Mouse (Mus musculus) CH12.LX (cell line): ENCODE results near the gene Hist1h3f.

Experiments used
- CHD1 ChIP-seq: IDR thresholded peaks from 2 replicates; pipeline ENCODE4 v1.6.1; 2012; ENCODE audit warnings: low read depth, low read length, improper control_type of control experiment, inconsistent platforms
- CHD2 ChIP-seq: IDR thresholded peaks from 2 replicates; pipeline ENCODE4 v1.6.1; 2011; ENCODE audit warnings: low read length, improper control_type of control experiment
- CTCF ChIP-seq, 2 experiments: IDR thresholded peaks in 1 of 2; conservative IDR thresholded peaks in 1 of 2; 2 replicates each; pipeline ENCODE4 v1.5.1; 2011 to 2012; ENCODE audit warnings: low read depth in 2 of 2, low read length in 2 of 2, improper control_type of control experiment in 1 of 2, inconsistent platforms in 1 of 2, mild to moderate bottlenecking in 1 of 2, moderate library complexity in 1 of 2
- ELF1 ChIP-seq: IDR thresholded peaks from 2 replicates; pipeline ENCODE4 v1.6.1; 2014; ENCODE audit warnings: low read depth, mild to moderate bottlenecking, inconsistent platforms, low read length, improper control_type of control experiment
- EP300 ChIP-seq: IDR thresholded peaks from 2 replicates; pipeline ENCODE4 v1.6.1; 2011; ENCODE audit warnings: low read length, improper control_type of control experiment
- GABPA ChIP-seq: IDR thresholded peaks from 2 replicates; pipeline ENCODE4 v1.6.1; 2012; ENCODE audit warnings: low read depth, low read length, improper control_type of control experiment, inconsistent platforms; ENCODE audit not compliant: insufficient replicate concordance
- MXI1 ChIP-seq: IDR thresholded peaks from 2 replicates; pipeline ENCODE4 v1.6.1; 2011; ENCODE audit warnings: mild to moderate bottlenecking, low read depth, low read length, improper control_type of control experiment
- MYC ChIP-seq: IDR thresholded peaks from 2 replicates; pipeline ENCODE4 v1.6.1; 2011; ENCODE audit warnings: low read depth, mild to moderate bottlenecking, improper control_type of control experiment, low read length
- POLR2A ChIP-seq: IDR thresholded peaks from 2 replicates; pipeline ENCODE4 v1.6.1; 2011; ENCODE audit warnings: low read depth, mild to moderate bottlenecking, improper control_type of control experiment, low read length
- SIN3A ChIP-seq: IDR thresholded peaks from 2 replicates; pipeline ENCODE4 v1.6.1; 2012; ENCODE audit warnings: low read length, improper control_type of control experiment, inconsistent platforms
- USF1 ChIP-seq: IDR thresholded peaks from 2 replicates; pipeline ENCODE4 v1.6.1; 2014; ENCODE audit warnings: low read depth, mild to moderate bottlenecking, inconsistent platforms, low read length, improper control_type of control experiment
- ZC3H11A ChIP-seq: IDR thresholded peaks from 2 replicates; pipeline ENCODE4 v1.6.1; 2012; ENCODE audit warnings: low read depth, mild to moderate bottlenecking, inconsistent platforms, low read length, improper control_type of control experiment
- ZKSCAN1 ChIP-seq: IDR thresholded peaks from 2 replicates; pipeline ENCODE4 v1.6.1; 2012; ENCODE audit warnings: low read depth, inconsistent platforms, low read length, improper control_type of control experiment, borderline replicate concordance

DNA sequence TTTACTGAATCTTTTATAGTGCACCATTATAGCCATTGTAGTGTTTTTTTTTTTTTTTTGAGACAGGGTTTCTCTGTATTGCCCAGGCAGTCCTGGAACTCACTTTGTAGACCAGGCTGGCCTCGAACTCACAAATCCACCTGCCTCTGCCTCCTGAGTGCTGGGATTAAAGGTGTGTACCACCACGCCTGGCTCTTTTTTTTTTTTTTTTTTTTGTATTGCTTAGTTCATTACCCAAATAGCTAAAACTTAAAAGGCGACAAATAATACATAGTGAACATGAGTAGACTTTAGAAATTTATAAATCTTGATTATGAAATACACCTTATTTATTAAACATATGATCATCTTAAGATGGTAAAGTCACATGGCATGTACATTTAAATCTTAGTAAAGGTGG is 2.4 kb upstream of the Hist1h3f start:
- no peak for TF ChIP-seq CHD2
- no peak for TF ChIP-seq CHD1
- TF ChIP-seq POLR2A: no peak
- TF ChIP-seq CTCF (conservative IDR thresholded peaks at IDR 0.05 in 1 of 2, IDR thresholded peaks at IDR 0.05 in 1 of 2; ENCODE audit: low read depth in 2 of 2, low read length in 2 of 2): no peak
- TF ChIP-seq MYC: no peak
- TF ChIP-seq ZC3H11A: no peak
- no peak for TF ChIP-seq GABPA
- TF ChIP-seq USF1: no peak
- no peak for TF ChIP-seq SIN3A
- no peak for TF ChIP-seq MXI1
- TF ChIP-seq ELF1: no peak
- no peak for TF ChIP-seq ZKSCAN1
- TF ChIP-seq EP300: no peak
